8 mouse cellular contexts compared by ENCODE assay signal in the genomic region with DNA sequence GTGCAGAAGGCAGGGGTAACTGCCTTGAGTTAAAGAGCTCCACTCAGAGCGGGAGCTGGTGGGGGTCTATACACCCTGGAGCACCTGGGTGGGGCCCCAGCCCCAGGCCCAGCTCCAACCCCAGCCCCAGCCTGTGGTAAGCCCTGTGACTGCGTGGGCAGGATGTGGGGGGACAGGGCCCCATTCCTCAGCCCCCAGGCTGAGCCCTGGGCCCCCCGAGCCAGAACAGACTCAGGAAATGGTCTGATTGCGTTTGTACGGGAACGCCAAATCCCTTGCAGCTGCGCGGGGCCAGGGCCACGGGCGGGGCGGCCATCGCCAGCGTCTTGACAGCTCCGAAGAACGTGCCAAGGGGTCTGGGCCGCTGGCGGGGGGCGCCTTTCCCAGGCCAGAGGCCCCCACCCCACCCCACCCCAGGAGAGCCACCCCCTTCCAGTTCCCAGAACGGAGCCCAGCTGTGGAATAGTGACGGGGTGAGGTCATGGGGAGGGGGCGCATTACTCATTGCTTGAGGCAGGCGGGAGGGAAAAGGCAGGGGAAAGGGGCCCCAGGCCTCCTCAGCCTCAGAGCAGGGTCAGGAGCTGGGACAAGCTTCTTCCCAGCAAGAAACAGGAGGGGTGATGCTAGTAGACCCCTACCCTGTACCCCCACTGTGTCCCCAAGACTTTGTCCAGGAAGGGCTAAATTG. TPM values are rescaled to one million over a fixed set of nuclear protein-coding genes. Genes with fewer than 3 reads are reported as not detected.
DNase-seq lines count a peak whose midpoint lies in the region; ATAC-seq and TF ChIP-seq lines count a peak whose summit lies in the region.

No protein-coding gene starts in this region.

- H3K36me3 ChIP-seq in lung, embryonic 14.5 days (ENCODE audit: insufficient read depth), result peaks cover 32% of the 10 kb centered on the region
- no peaks in the 10 kb centered on the region for H3K36me3 ChIP-seq in embryonic facial prominence, embryonic 15.5 days
- H3K36me3 ChIP-seq in heart, embryonic 14.5 days (ENCODE audit: control insufficient read depth, insufficient read depth, low read length), result peaks cover 16% of the 10 kb centered on the region; the same call in 1 of the 2 replicates
- no peaks in the 10 kb centered on the region for H3K36me3 ChIP-seq in liver, embryonic 11.5 days (ENCODE audit: control insufficient read depth, insufficient read depth, low read length)

- TF ChIP-seq CTCF in lung, embryonic 14.5 days (IDR thresholded peaks at IDR 0.05; ENCODE audit: low read depth), result no peak

- H3K4me2 ChIP-seq in lung, embryonic 14.5 days, result peak overlapping the region; percentile 59
- peak overlapping the region; percentile 46 for H3K4me2 ChIP-seq in embryonic facial prominence, embryonic 15.5 days (replicated peaks)
- peak overlapping the region; percentile 54 for H3K4me2 ChIP-seq in heart, embryonic 14.5 days (ENCODE audit: low read length)
- peak overlapping the region; percentile 54 for H3K4me2 ChIP-seq in liver, embryonic 11.5 days

- peak overlapping the region; percentile 98 for H3K27ac ChIP-seq in lung, embryonic 14.5 days (ENCODE audit: low read depth)
- H3K27ac ChIP-seq in embryonic facial prominence, embryonic 15.5 days (replicated peaks), result peak overlapping the region; percentile 98
- H3K27ac ChIP-seq in heart, embryonic 14.5 days (replicated peaks in 1 of 2; ENCODE audit: control insufficient read depth in 1 of 2, insufficient read depth in 1 of 2, low read depth in 2 of 2, low read length in 2 of 2), result peak overlapping the region; percentile 94 to 98
- peak overlapping the region; percentile 84 for H3K27ac ChIP-seq in liver, embryonic 11.5 days (ENCODE audit: low read depth, low read length)

- peaks cover 31% of the 10 kb centered on the region for H3K4me1 ChIP-seq in lung, embryonic 14.5 days (ENCODE audit: insufficient read depth)
- peaks cover 77% of the 10 kb centered on the region for H3K4me1 ChIP-seq in embryonic facial prominence, embryonic 15.5 days
- peaks cover 56 to 63% of the 10 kb centered on the region in 2 experiments for H3K4me1 ChIP-seq in heart, embryonic 14.5 days (ENCODE audit: control insufficient read depth in 2 of 2, insufficient read depth in 2 of 2, low read length in 2 of 2)
- H3K4me1 ChIP-seq in liver, embryonic 11.5 days (replicated peaks; ENCODE audit: control insufficient read depth, insufficient read depth, low read length), result peaks cover 26% of the 10 kb centered on the region

- peak overlapping the region; percentile 16 for H3K4me3 ChIP-seq in lung, embryonic 14.5 days (ENCODE audit: low read depth, low read length)
- H3K4me3 ChIP-seq in embryonic facial prominence, embryonic 15.5 days (replicated peaks), result peak overlapping the region; percentile 20
- H3K4me3 ChIP-seq in heart, embryonic 14.5 days (ENCODE audit: control insufficient read depth in 1 of 2, insufficient read depth in 1 of 2, low read depth in 1 of 2, low read length in 2 of 2), result peak overlapping the region in 1 of 2 experiments; percentile 10; a peak in 2 of 4 replicates
- 0 out of 2 replicates have a peak overlapping the region, but pooled peaks have one; percentile 8 for H3K4me3 ChIP-seq in liver, embryonic 11.5 days (ENCODE audit: low read depth, low read length)

- no peaks in the 10 kb centered on the region for H3K9me3 ChIP-seq in lung, embryonic 14.5 days (ENCODE audit: low read depth, low read length)
- no peaks in the 10 kb centered on the region for H3K9me3 ChIP-seq in embryonic facial prominence, embryonic 15.5 days (replicated peaks)
- no peaks in the 10 kb centered on the region for H3K9me3 ChIP-seq in heart, embryonic 14.5 days (ENCODE audit: control insufficient read depth, low read length)
- H3K9me3 ChIP-seq in liver, embryonic 11.5 days (ENCODE audit: control insufficient read depth, low read length), result no peaks in the 10 kb centered on the region

- no peaks in the 10 kb centered on the region for H3K27me3 ChIP-seq in lung, embryonic 14.5 days (ENCODE audit: insufficient read depth, low read length)
- H3K27me3 ChIP-seq in embryonic facial prominence, embryonic 15.5 days, result no peaks in the 10 kb centered on the region
- H3K27me3 ChIP-seq in heart, embryonic 14.5 days (ENCODE audit: control insufficient read depth, insufficient read depth, low read length), result no peaks in the 10 kb centered on the region
- peaks cover 9% of the 10 kb centered on the region; the same call in 1 of the 2 replicates for H3K27me3 ChIP-seq in liver, embryonic 11.5 days (replicated peaks; ENCODE audit: control insufficient read depth, insufficient read depth, low read length)

- DNase-seq in lung, embryonic 14.5 days, result peak; percentile 89
- DNase-seq in lung, adult 18-20 months, result no peak
- DNase-seq in liver, embryonic 11.5 days (ENCODE audit: low spot score), result peak; percentile 63
- peak; percentile 52 for DNase-seq in ovary, postnatal 14 days (ENCODE audit: low spot score)
- no peak for DNase-seq in frontal cortex, postnatal 10 days (ENCODE audit: low spot score in 2 of 2)
- no peak for DNase-seq in layer of hippocampus, postnatal 36 days

- peak overlapping the region; percentile 62 for H3K9ac ChIP-seq in lung, embryonic 14.5 days
- H3K9ac ChIP-seq in embryonic facial prominence, embryonic 15.5 days, result no peak overlapping the region
- peak overlapping the region; percentile 76 for H3K9ac ChIP-seq in heart, embryonic 14.5 days (ENCODE audit: low read length)
- peak overlapping the region; percentile 56 for H3K9ac ChIP-seq in liver, embryonic 11.5 days (ENCODE audit: low read depth, low read length)

- ATAC-seq in lung, embryonic 14.5 days (ENCODE audit: insufficient read depth), result peak; percentile 81
- peak; percentile 86 for ATAC-seq in embryonic facial prominence, embryonic 15.5 days (ENCODE audit: insufficient number of reproducible peaks, low FRiP score, low TSS enrichment, low read depth)
- ATAC-seq in heart, embryonic 14.5 days (ENCODE audit: insufficient number of reproducible peaks, insufficient read depth, low FRiP score, low read depth), result peak; percentile 78
- peak; percentile 44; the same call in 1 of the 2 replicates for ATAC-seq in liver, embryonic 11.5 days (replicated peaks; ENCODE audit: low FRiP score)

- WGBS in lung, embryonic 14.5 days, result under 1% methylated on average over 22 of the region's 22 CpGs
- WGBS in embryonic facial prominence, embryonic 15.5 days, result 1% methylated on average over 21 of the region's 22 CpGs
- 4% methylated on average over 21 of the region's 22 CpGs for WGBS in heart, embryonic 14.5 days
- 8% methylated on average over 22 of the region's 22 CpGs for WGBS in liver, embryonic 11.5 days

RNA-seq across cellular contexts. Expression of a gene that starts 16.9 kb away (rescaled TPM):
- 1.5 and 2.5 TPM in 2 replicates for polyA plus RNA-seq in lung, embryonic 14.5 days (2014; fragmentation: Nextera tagmentation; extraction: Ambion mirVana)
- 167 and 228 TPM in 2 replicates for polyA plus RNA-seq in embryonic facial prominence, embryonic 15.5 days (2015; fragmentation: Nextera tagmentation; extraction: Ambion mirVana)
- 3.9 and 5.8 TPM in 2 replicates for polyA plus RNA-seq in heart, embryonic 14.5 days (2014; fragmentation: Nextera tagmentation; extraction: Ambion mirVana)
- 1.5 and 2.4 TPM in 2 replicates for polyA plus RNA-seq in liver, embryonic 11.5 days (2014; fragmentation: Nextera tagmentation; extraction: Ambion mirVana)
- total RNA-seq in layer of hippocampus, postnatal 36 days (2021), result not detected

RNA-seq across cellular contexts. Expression of a gene that starts 21.1 kb away (rescaled TPM):
- 98.0 and 99.6 TPM in 2 replicates for polyA plus RNA-seq in lung, embryonic 14.5 days (2014; fragmentation: Nextera tagmentation; extraction: Ambion mirVana)
- polyA plus RNA-seq in embryonic facial prominence, embryonic 15.5 days (2015; fragmentation: Nextera tagmentation; extraction: Ambion mirVana), result 49.3 and 58.9 TPM in 2 replicates
- polyA plus RNA-seq in heart, embryonic 14.5 days (2014; fragmentation: Nextera tagmentation; extraction: Ambion mirVana), result 48.6 and 49.3 TPM in 2 replicates
- polyA plus RNA-seq in liver, embryonic 11.5 days (2014; fragmentation: Nextera tagmentation; extraction: Ambion mirVana), result 19.2 and 20.7 TPM in 2 replicates
- 1 to 10 TPM; 1.2 to 3.4 TPM for total RNA-seq in layer of hippocampus, postnatal 36 days (2021)

RNA-seq across cellular contexts. Expression of a gene that starts 40.1 kb away (rescaled TPM):
- 0.86 and 1.6 TPM in 2 replicates for polyA plus RNA-seq in lung, embryonic 14.5 days (2014; fragmentation: Nextera tagmentation; extraction: Ambion mirVana)
- polyA plus RNA-seq in embryonic facial prominence, embryonic 15.5 days (2015; fragmentation: Nextera tagmentation; extraction: Ambion mirVana), result 169 and 228 TPM in 2 replicates
- 24.1 and 31.7 TPM in 2 replicates for polyA plus RNA-seq in heart, embryonic 14.5 days (2014; fragmentation: Nextera tagmentation; extraction: Ambion mirVana)
- 1.9 and 3.7 TPM in 2 replicates for polyA plus RNA-seq in liver, embryonic 11.5 days (2014; fragmentation: Nextera tagmentation; extraction: Ambion mirVana)
- not detected for total RNA-seq in layer of hippocampus, postnatal 36 days (2021)

RNA-seq across cellular contexts. Expression of a gene that starts 47.1 kb away (rescaled TPM):
- not detected in 2 replicates for polyA plus RNA-seq in lung, embryonic 14.5 days (2014; fragmentation: Nextera tagmentation; extraction: Ambion mirVana)
- polyA plus RNA-seq in embryonic facial prominence, embryonic 15.5 days (2015; fragmentation: Nextera tagmentation; extraction: Ambion mirVana), result 3.9 and 4.5 TPM in 2 replicates
- not detected in 2 replicates for polyA plus RNA-seq in heart, embryonic 14.5 days (2014; fragmentation: Nextera tagmentation; extraction: Ambion mirVana)
- 0.41 and 0.42 TPM in 2 replicates for polyA plus RNA-seq in liver, embryonic 11.5 days (2014; fragmentation: Nextera tagmentation; extraction: Ambion mirVana)
- not detected for total RNA-seq in layer of hippocampus, postnatal 36 days (2021)

RNA-seq across cellular contexts. Expression of a gene that starts 50.8 kb away (rescaled TPM):
- polyA plus RNA-seq in lung, embryonic 14.5 days (2014; fragmentation: Nextera tagmentation; extraction: Ambion mirVana), result 20.3 and 31.0 TPM in 2 replicates
- polyA plus RNA-seq in embryonic facial prominence, embryonic 15.5 days (2015; fragmentation: Nextera tagmentation; extraction: Ambion mirVana), result 28.5 and 32.7 TPM in 2 replicates
- 23.5 and 23.8 TPM in 2 replicates for polyA plus RNA-seq in heart, embryonic 14.5 days (2014; fragmentation: Nextera tagmentation; extraction: Ambion mirVana)
- polyA plus RNA-seq in liver, embryonic 11.5 days (2014; fragmentation: Nextera tagmentation; extraction: Ambion mirVana), result 20.8 and 22.2 TPM in 2 replicates
- 10 to 100 TPM in 1 of 2 experiments, 1 to 10 TPM in 1; 4.8 to 13.8 TPM for total RNA-seq in layer of hippocampus, postnatal 36 days (2021)

Comparison
In these comparisons a context has a peak if more than half of its experiments do, and no peak if none do; other contexts are left out.
1. DNase-seq: peak in lung, embryonic 14.5 days (single experiment), liver, embryonic 11.5 days (single experiment) and ovary, postnatal 14 days (single experiment); none in lung, adult 18-20 months (0 of 2), frontal cortex, postnatal 10 days (0 of 2) and layer of hippocampus, postnatal 36 days (0 of 2).
2. RNA of a gene that starts 16.9 kb away (polyA plus RNA-seq): 167 to 228 TPM in embryonic facial prominence, embryonic 15.5 days; 3.9 to 5.8 TPM in heart, embryonic 14.5 days, 1.5 to 2.4 TPM in liver, embryonic 11.5 days and 1.5 to 2.5 TPM in lung, embryonic 14.5 days; every median in the first group is over 10 times any median in the second.
3. Peak in every context shown above with its lines, with median percentiles within 50 percentile points of each other: ATAC-seq, H3K27ac ChIP-seq and H3K4me2 ChIP-seq.